Mouse (Mus musculus): ENCODE results near the gene Serp2.

DNA sequence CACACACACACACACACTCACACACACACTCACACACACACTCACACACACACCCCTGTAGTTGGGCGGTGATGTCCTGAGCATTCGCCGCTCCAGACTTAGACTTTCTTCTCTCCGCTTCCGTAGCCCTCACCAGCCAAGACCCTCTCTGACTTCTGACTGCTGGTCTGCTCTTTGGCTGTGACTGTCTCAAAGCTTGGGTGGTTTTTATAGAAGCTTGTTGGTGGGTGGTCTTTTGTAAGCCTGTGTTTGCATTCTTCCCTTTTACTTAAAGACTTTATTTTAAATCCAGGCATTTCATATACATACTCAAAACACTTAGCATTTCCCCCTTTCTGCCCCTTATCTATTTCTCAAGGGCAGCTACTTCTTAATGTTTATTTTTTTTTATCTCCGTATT is 57.2 kb downstream of the Serp2 start:
- TF ChIP-seq CTCF (IDR thresholded peaks at IDR 0.05; ENCODE audit: low read depth) (no peak), EP300 (IDR thresholded peaks at IDR 0.05; ENCODE audit: low read depth) (no peak)
